Mouse (Mus musculus) lung, embryonic 16.5 days (tissue): ENCODE measurements at regions not wholly inside any gene's neighbourhood (a gene's known extent, or its start where the extent isn't known, plus 50 kb on each side); places are given as distances from the start of the nearest gene placed in this dataset.
A peak's percentile ranks its signal among the peaks of the same experiment; 100 is the strongest.

Experiments used
- ATAC-seq: fragments of 200-750 bp; cut with Nextera tagmentation; 2 replicates; pipeline ENCODE4 v1.8.0; 2017; ENCODE audit warnings: low read depth, mild to moderate bottlenecking, moderate library complexity
- H3K27ac ChIP-seq: fragments of 300-500 bp; sonication (generic); 2 replicates; pipeline ENCODE4 v1.5.1; 2014; ENCODE audit warnings: mild to moderate bottlenecking, control low read depth, low read length
- H3K27me3 ChIP-seq: fragments of 300-500 bp; sonication (generic); 2 replicates; pipeline ENCODE4 v1.6.1; 2014; ENCODE audit warnings: low read depth, low read length, mixed read lengths; ENCODE audit not compliant: control insufficient read depth, insufficient read depth
- H3K36me3 ChIP-seq: fragments of 300-500 bp; sonication (generic); 2 replicates; pipeline ENCODE4 v1.6.1; 2014; ENCODE audit warnings: low read length; ENCODE audit not compliant: control insufficient read depth, insufficient read depth
- H3K4me1 ChIP-seq: fragments of 300-500 bp; sonication (generic); replicated peaks from 2 replicates; pipeline ENCODE4 v1.6.1; 2014; ENCODE audit warnings: low read length, mixed read lengths; ENCODE audit not compliant: control insufficient read depth, insufficient read depth
- H3K4me2 ChIP-seq: fragments of 300-500 bp; sonication (generic); 2 replicates; pipeline ENCODE4 v1.6.1; 2014; ENCODE audit warnings: low read depth, low read length, control low read depth
- H3K4me3 ChIP-seq: fragments of 300-500 bp; sonication (generic); 2 replicates; pipeline ENCODE4 v1.5.1; 2014; ENCODE audit warnings: mild to moderate bottlenecking, low read length, control low read depth
- H3K9ac ChIP-seq: fragments of 300-500 bp; sonication (generic); 2 replicates; pipeline ENCODE4 v1.6.1; 2014; ENCODE audit warnings: low read length, control low read depth
- H3K9me3 ChIP-seq: fragments of 300-500 bp; sonication (generic); 2 replicates; pipeline ENCODE4 v1.6.1; 2016; ENCODE audit warnings: low read length; ENCODE audit not compliant: control insufficient read depth
- WGBS: fragments of 180-500 bp; shearing (Covaris S2); extraction: QIAGEN DNeasy Blood & Tissue Kit; methylation state at CpG from one replicate; pipeline ENCODE4 v1.1.7; 2014; 5-methylcytosine and 5-hydroxymethylcytosine counted together

DNA sequence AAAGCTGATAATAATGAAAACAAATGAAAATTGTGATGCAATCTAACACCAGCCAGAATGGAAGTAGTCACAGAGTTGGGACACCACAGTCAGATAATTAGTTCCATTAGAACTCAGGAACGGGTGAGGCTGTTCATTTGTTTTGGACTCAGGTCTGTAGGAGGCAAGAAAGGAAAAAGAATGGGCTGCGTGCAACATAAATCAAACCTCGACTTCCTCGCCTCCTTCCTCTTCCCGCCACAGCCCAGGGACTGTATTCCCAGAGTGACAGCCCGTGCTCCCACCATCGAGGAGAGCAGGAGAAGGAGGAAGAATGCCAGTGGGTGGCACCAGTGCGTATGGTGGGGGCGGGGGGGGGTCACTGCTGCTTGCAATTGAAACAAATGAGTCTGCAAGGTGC is 339.2 kb upstream of the 4930535I16Rik start:
- no peak for ATAC-seq
- Histone ChIP-seq H3K27me3 (no peaks in the 10 kb centered on the region), H3K9me3 (no peaks in the 10 kb centered on the region), H3K4me1 (no peaks in the 10 kb centered on the region), H3K36me3 (no peaks in the 10 kb centered on the region), H3K4me3 (no peak overlapping the region), H3K27ac (no peak overlapping the region), H3K4me2 (no peak overlapping the region), H3K9ac (no peak overlapping the region)
- whole genome bisulfite sequencing: 29% methylated on average over 9 of the region's 9 CpGs

DNA sequence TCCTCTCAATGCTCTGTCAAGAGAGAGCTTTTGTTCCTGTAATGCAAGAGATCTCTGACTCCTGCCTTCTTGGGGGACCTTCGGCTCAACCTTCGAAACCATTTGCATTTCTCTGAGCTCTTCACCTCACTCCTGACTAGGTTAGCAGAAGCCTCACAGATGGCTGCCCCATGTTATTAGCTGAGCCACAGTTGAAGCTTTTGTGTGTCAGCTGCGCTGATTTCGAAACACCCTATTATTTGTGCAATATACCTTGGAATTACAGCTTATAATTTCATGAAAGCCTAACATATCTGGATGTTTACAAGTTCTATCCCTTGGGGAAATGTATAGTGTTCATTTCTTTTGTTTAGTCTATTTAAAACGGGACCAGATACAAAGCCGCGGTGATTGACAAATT is 338.7 kb upstream of the 4930535I16Rik start:
- no peak overlapping the region for H3K4me2 ChIP-seq
- no peak overlapping the region for H3K4me3 ChIP-seq
- WGBS: 64% methylated on average over 7 of the region's 7 CpGs
- ATAC-seq: no peak
- no peaks in the 10 kb centered on the region for H3K36me3 ChIP-seq
- no peaks in the 10 kb centered on the region for H3K9me3 ChIP-seq
- no peaks in the 10 kb centered on the region for H3K4me1 ChIP-seq
- H3K27ac ChIP-seq: no peak overlapping the region
- H3K9ac ChIP-seq: no peak overlapping the region
- H3K27me3 ChIP-seq: no peaks in the 10 kb centered on the region

DNA sequence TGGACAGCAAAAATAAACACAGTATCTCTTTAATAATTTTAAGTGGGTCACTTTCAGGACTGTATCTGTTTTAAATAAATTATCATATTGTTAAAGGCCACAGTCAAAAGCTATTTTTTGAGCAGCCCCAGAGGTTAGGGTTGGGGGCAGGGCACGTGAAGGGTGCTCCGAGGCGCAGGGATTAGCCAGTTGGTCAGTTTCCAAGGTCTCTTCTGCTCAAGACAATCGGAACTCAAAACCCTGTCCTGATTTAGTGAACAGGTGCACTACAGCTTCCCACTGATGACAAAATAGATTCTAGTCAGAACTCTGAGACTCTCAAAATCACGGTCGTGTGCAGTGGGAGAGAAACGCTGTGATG is 337.3 kb upstream of the 4930535I16Rik start:
- H3K27ac ChIP-seq: no peak overlapping the region
- H3K4me3 ChIP-seq: no peak overlapping the region
- H3K9ac ChIP-seq: no peak overlapping the region
- no peak for ATAC-seq
- no peaks in the 10 kb centered on the region; the same call in 1 of the 2 replicates for H3K27me3 ChIP-seq
- no peaks in the 10 kb centered on the region for H3K4me1 ChIP-seq
- H3K36me3 ChIP-seq: no peaks in the 10 kb centered on the region
- H3K4me2 ChIP-seq: no peak overlapping the region
- no peaks in the 10 kb centered on the region for H3K9me3 ChIP-seq
- WGBS: 63% methylated on average over 7 of the region's 7 CpGs

DNA sequence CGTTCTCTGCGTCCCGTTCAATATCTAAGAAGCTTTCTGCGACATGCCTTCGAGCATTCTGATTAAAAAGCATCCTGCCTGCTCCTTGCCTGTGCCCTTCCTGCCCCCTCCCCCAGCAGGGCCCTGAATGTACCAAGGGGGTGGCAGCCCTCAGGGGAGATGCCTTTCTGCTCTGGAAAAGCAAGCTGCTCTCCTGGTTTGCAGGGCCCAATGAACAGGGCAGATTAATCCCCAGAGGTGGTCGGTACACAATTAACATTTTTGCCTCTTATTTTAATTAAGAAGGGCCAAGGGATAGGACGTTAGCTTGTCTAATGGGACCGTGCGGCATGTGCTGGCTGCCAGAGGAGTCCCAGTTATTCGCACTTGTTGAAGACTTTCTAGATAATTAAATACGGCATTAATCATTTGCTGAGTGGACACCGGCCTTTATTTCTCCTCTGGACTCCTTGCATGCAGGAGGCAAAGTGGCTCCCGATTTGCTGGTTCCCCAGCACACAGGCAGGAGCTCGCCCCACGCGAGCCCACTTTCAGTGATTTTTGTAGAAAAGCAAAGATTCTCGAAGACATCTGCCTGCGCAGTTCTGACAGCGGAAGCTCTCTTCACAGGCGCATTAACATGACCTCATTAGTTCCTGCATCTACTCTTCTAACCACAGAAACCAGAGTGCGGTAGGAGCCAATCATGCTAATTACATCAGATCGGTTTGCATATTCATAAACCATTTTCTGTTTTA is 336.8 kb upstream of the 4930535I16Rik start:
- H3K4me1 ChIP-seq: no peaks in the 10 kb centered on the region
- no peak overlapping the region for H3K9ac ChIP-seq
- no peak overlapping the region for H3K27ac ChIP-seq
- no peaks in the 10 kb centered on the region for H3K9me3 ChIP-seq
- 53% methylated on average over 22 of the region's 22 CpGs for WGBS
- no peak overlapping the region for H3K4me2 ChIP-seq
- no peak overlapping the region for H3K4me3 ChIP-seq
- no peak for ATAC-seq
- H3K27me3 ChIP-seq: no peaks in the 10 kb centered on the region; the same call in 1 of the 2 replicates
- H3K36me3 ChIP-seq: no peaks in the 10 kb centered on the region

DNA sequence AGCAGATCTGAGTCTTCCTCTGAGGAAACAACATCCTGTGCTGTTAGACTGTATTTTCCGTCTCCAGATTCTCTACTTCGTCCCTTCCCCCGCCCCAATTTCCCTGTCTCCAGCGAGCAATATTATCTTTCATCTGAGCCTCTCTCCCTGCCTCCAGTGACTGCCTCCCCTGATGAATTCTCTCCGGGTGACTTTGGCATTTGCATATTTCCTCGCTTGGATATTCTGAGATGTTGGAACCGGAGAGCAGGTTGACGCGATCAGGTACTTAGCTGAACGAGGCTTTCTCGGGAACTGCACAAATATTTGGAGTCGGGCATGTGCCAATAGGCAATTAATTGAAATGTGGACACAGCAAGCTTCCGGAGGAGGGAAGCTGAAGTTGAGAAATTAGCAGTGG is 323.8 kb upstream of the 4930535I16Rik start:
- WGBS: 22% methylated on average over 13 of the region's 13 CpGs
- no peak overlapping the region for H3K9ac ChIP-seq
- peaks cover 3% of the 10 kb centered on the region for H3K4me1 ChIP-seq
- no peak overlapping the region for H3K4me3 ChIP-seq
- no peaks in the 10 kb centered on the region for H3K27me3 ChIP-seq
- no peak for ATAC-seq
- H3K36me3 ChIP-seq: no peaks in the 10 kb centered on the region
- no peak overlapping the region for H3K4me2 ChIP-seq
- no peaks in the 10 kb centered on the region for H3K9me3 ChIP-seq
- H3K27ac ChIP-seq: no peak overlapping the region

GRCm38 (mm10) chr4:124236476-124236875 is 318.7 kb upstream of the 4930535I16Rik start:
- WGBS: 33% methylated on average over 16 of the region's 16 CpGs
- no peaks in the 10 kb centered on the region for H3K36me3 ChIP-seq
- no peak overlapping the region for H3K4me2 ChIP-seq
- peak; percentile 64; the same call in 1 of the 2 replicates for ATAC-seq
- H3K27ac ChIP-seq: no peak overlapping the region
- H3K9me3 ChIP-seq: no peaks in the 10 kb centered on the region
- H3K27me3 ChIP-seq: no peaks in the 10 kb centered on the region
- H3K4me1 ChIP-seq: peaks cover 3% of the 10 kb centered on the region
- H3K4me3 ChIP-seq: no peak overlapping the region
- no peak overlapping the region for H3K9ac ChIP-seq

GRCm38 (mm10) chr4:124228537-124228936 is 310.7 kb upstream of the 4930535I16Rik start:
- Histone ChIP-seq H3K4me1 (no peaks in the 10 kb centered on the region), H3K4me3 (no peak overlapping the region), H3K9me3 (no peaks in the 10 kb centered on the region), H3K27me3 (peaks cover 7% of the 10 kb centered on the region; the same call in 1 of the 2 replicates), H3K9ac (no peak overlapping the region), H3K4me2 (no peak overlapping the region), H3K27ac (no peak overlapping the region), H3K36me3 (no peaks in the 10 kb centered on the region)
- ATAC-seq: peak; percentile 38; the same call in 1 of the 2 replicates
- 10% methylated on average over 17 of the region's 17 CpGs for WGBS

- Histone ChIP-seq H3K4me2 (no peak overlapping the region), H3K9me3 (no peaks in the 10 kb centered on the region), H3K27ac (no peak overlapping the region), H3K27me3 (peaks cover 4% of the 10 kb centered on the region; the same call in 1 of the 2 replicates), H3K4me3 (no peak overlapping the region), H3K9ac (no peak overlapping the region), H3K4me1 (no peaks in the 10 kb centered on the region), H3K36me3 (no peaks in the 10 kb centered on the region)
- WGBS: 66% methylated on average over 15 of the region's 15 CpGs
- ATAC-seq: no peak
Measured at GRCm38 (mm10) chr4:124223646-124224500, 306.1 kb upstream of the 4930535I16Rik start.

GRCm38 (mm10) chr4:124221736-124222135 is 303.9 kb upstream of the 4930535I16Rik start:
- no peak overlapping the region for H3K9ac ChIP-seq
- no peaks in the 10 kb centered on the region for H3K9me3 ChIP-seq
- WGBS: 75% methylated on average over 4 of the region's 4 CpGs
- H3K27me3 ChIP-seq: no peaks in the 10 kb centered on the region; the same call in 1 of the 2 replicates
- no peak for ATAC-seq
- H3K4me2 ChIP-seq: no peak overlapping the region
- no peak overlapping the region for H3K4me3 ChIP-seq
- H3K36me3 ChIP-seq: no peaks in the 10 kb centered on the region
- no peak overlapping the region for H3K27ac ChIP-seq
- peaks cover 8% of the 10 kb centered on the region for H3K4me1 ChIP-seq
